Mouse (Mus musculus): ENCODE data around the gene Ctr9. TPM values are rescaled to one million over a fixed set of nuclear protein-coding genes. Genes with fewer than 3 reads are reported as not detected.

Ctr9 gene
- polyA plus RNA-seq, 1 experiment = 16.7 TPM

GRCm38 (mm10) chr7:110988081-110988480 lies 40.7 kb upstream of the Ctr9 start:
- WGBS = 96% methylated on average over 3 of the region's 3 CpGs
- DNase-seq = no peak
- Histone ChIP-seq H3K27ac (ENCODE audit: control insufficient read depth, insufficient read depth, low read length) (no peak overlapping the region), H3K4me1 (replicated peaks; ENCODE audit: control insufficient read depth, insufficient read depth, low read length) (no peaks in the 10 kb centered on the region), H3K4me3 (ENCODE audit: control insufficient read depth, insufficient read depth, low read length) (no peak overlapping the region), H3K27me3 (ENCODE audit: control insufficient read depth, insufficient read depth, low read length) (no peaks in the 10 kb centered on the region), H3K36me3 (ENCODE audit: control insufficient read depth, insufficient read depth, low read length) (no peaks in the 10 kb centered on the region)
- TF ChIP-seq CTCF (IDR thresholded peaks at IDR 0.05; ENCODE audit: borderline replicate concordance, control insufficient read depth, extremely low read depth, insufficient read depth, low read length, poor library complexity) (no peak), POLR2A (IDR thresholded peaks at IDR 0.05; ENCODE audit: control insufficient read depth, extremely low read depth, insufficient read depth, low read length, poor library complexity) (no peak)

DNA sequence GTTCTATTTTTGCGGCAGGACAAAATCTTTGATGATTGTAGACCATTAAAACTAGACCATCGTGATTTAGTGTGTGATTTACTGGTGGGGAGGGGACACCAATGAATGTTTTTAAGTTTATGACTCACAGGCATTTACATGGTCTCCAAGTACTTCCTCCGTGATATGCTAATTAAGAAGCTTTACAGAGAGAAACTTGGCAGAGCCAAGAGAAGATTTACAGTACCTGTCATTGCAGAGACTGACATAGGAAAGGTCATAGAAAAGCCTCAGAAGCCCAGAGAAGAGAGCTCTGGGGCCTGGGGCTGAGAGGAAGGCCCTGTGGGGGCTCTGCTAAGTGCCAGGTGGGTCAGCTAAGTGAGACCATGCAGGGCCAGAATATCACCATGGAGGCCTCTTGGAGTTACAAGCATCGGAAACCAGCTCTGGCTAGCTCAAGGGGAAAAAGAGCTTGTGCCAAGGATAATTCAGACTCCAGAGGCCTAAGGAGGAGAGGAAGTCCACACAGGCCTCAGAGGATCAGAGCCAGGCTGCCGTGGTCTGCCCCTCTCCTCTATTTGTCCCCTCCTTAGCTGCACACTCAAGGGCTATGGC lies 39.4 kb upstream of the Ctr9 start:
- Histone ChIP-seq H3K4me1 (replicated peaks; ENCODE audit: control insufficient read depth, insufficient read depth, low read length) (no peaks in the 10 kb centered on the region), H3K4me3 (ENCODE audit: control insufficient read depth, insufficient read depth, low read length) (no peak overlapping the region), H3K27me3 (ENCODE audit: control insufficient read depth, insufficient read depth, low read length) (no peaks in the 10 kb centered on the region), H3K36me3 (ENCODE audit: control insufficient read depth, insufficient read depth, low read length) (no peaks in the 10 kb centered on the region), H3K27ac (ENCODE audit: control insufficient read depth, insufficient read depth, low read length) (no peak overlapping the region)
- TF ChIP-seq CTCF (IDR thresholded peaks at IDR 0.05; ENCODE audit: borderline replicate concordance, control insufficient read depth, extremely low read depth, insufficient read depth, low read length, poor library complexity) (no peak), POLR2A (IDR thresholded peaks at IDR 0.05; ENCODE audit: control insufficient read depth, extremely low read depth, insufficient read depth, low read length, poor library complexity) (no peak)
- DNase-seq = no peak
- WGBS = 66% methylated on average over 5 of the region's 5 CpGs

- no peaks in the 10 kb centered on the region for H3K36me3 ChIP-seq (ENCODE audit: control insufficient read depth, insufficient read depth, low read length)
- no peak overlapping the region for H3K4me3 ChIP-seq (ENCODE audit: control insufficient read depth, insufficient read depth, low read length)
- TF ChIP-seq CTCF (IDR thresholded peaks at IDR 0.05; ENCODE audit: borderline replicate concordance, control insufficient read depth, extremely low read depth, insufficient read depth, low read length, poor library complexity) (no peak), POLR2A (IDR thresholded peaks at IDR 0.05; ENCODE audit: control insufficient read depth, extremely low read depth, insufficient read depth, low read length, poor library complexity) (no peak)
- H3K27ac ChIP-seq (ENCODE audit: control insufficient read depth, insufficient read depth, low read length) = no peak overlapping the region
- DNase-seq = no peak
- H3K4me1 ChIP-seq (replicated peaks; ENCODE audit: control insufficient read depth, insufficient read depth, low read length) = no peaks in the 10 kb centered on the region
- no peaks in the 10 kb centered on the region for H3K27me3 ChIP-seq (ENCODE audit: control insufficient read depth, insufficient read depth, low read length)
- WGBS = 17% methylated on average over 5 of the region's 5 CpGs
Observed at GRCm38 (mm10) chr7:110990356-110991220, 38.2 kb upstream of the Ctr9 start.

DNA sequence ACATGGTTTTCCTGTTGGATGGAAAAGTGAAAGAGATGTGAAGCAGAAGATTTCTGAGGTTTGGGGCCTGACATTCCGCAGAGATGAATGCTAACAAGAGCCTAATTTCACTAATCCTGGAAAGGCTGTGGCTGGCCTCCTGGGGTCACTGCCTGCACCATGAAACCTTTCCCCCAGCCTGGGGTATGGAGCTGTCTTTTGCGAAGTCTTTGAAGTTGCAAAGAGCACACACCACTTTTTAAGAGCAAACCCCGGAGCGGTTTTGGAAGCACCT lies 37.6 kb upstream of the Ctr9 start:
- Histone ChIP-seq H3K27ac (ENCODE audit: control insufficient read depth, insufficient read depth, low read length) (no peak overlapping the region), H3K4me1 (replicated peaks; ENCODE audit: control insufficient read depth, insufficient read depth, low read length) (no peaks in the 10 kb centered on the region), H3K4me3 (ENCODE audit: control insufficient read depth, insufficient read depth, low read length) (no peak overlapping the region), H3K27me3 (ENCODE audit: control insufficient read depth, insufficient read depth, low read length) (no peaks in the 10 kb centered on the region), H3K36me3 (ENCODE audit: control insufficient read depth, insufficient read depth, low read length) (no peaks in the 10 kb centered on the region)
- 67% methylated on average over 4 of the region's 4 CpGs for WGBS
- TF ChIP-seq CTCF (IDR thresholded peaks at IDR 0.05; ENCODE audit: borderline replicate concordance, control insufficient read depth, extremely low read depth, insufficient read depth, low read length, poor library complexity) = no peak
- TF ChIP-seq POLR2A (IDR thresholded peaks at IDR 0.05; ENCODE audit: control insufficient read depth, extremely low read depth, insufficient read depth, low read length, poor library complexity) = no peak
- DNase-seq = no peak

DNA sequence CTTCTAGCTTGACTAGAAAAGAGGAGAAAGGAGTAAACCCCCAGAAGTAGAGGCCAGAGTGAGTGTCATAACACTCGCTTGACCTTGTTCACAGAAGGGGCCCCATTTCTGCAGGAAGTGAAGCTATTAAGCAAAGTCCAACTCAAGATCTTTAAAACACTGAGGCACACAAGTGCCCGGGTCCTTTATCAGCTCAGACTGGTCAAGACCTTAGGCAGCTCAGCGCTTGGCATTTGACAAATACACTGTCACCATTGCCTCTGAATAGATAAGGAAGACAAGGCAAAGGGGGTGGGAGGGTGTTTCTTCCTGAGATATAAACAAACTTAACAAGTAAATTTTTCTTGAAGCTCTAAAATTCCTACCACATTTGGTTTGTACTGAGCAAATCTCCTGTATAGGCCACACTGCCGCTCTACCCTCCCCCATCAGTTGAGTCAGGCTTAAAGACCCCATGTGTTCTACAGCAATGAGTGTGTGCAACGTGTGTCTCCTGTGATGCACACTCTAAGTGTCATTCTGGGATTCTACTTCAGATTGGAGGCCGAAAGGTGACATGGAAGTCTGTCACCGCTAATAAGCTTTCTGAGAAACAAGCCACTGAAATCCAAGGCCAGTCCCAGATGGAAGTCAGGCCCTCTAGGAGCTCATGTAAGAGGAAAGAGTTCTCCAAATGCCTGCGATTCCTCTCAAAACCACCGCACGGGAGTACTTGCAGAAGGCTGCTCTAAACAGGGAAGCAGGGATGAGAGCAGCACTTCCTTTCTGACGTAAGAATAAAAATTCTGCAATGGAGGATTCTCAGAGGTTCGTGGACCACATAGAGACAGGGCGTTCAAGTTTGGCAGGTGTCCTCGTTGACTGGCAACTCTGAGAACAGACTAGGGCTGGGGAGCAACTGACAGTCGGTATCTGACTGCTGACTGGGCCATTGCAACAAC lies 29.6 kb upstream of the Ctr9 start:
- DNase-seq = no peak
- TF ChIP-seq POLR2A (IDR thresholded peaks at IDR 0.05; ENCODE audit: control insufficient read depth, extremely low read depth, insufficient read depth, low read length, poor library complexity) (no peak), CTCF (IDR thresholded peaks at IDR 0.05; ENCODE audit: borderline replicate concordance, control insufficient read depth, extremely low read depth, insufficient read depth, low read length, poor library complexity) (no peak)
- H3K27ac ChIP-seq (ENCODE audit: control insufficient read depth, insufficient read depth, low read length) = peak overlapping the region; percentile 38; the same call in 1 of the 2 replicates
- no peak overlapping the region for H3K4me3 ChIP-seq (ENCODE audit: control insufficient read depth, insufficient read depth, low read length)
- H3K36me3 ChIP-seq (ENCODE audit: control insufficient read depth, insufficient read depth, low read length) = no peaks in the 10 kb centered on the region
- no peaks in the 10 kb centered on the region for H3K27me3 ChIP-seq (ENCODE audit: control insufficient read depth, insufficient read depth, low read length)
- peaks cover 9% of the 10 kb centered on the region for H3K4me1 ChIP-seq (replicated peaks; ENCODE audit: control insufficient read depth, insufficient read depth, low read length)
- WGBS = 58% methylated on average over 15 of the region's 15 CpGs

GRCm38 (mm10) chr7:111004136-111004840 lies 24.5 kb upstream of the Ctr9 start:
- H3K27ac ChIP-seq (ENCODE audit: control insufficient read depth, insufficient read depth, low read length) = no peak overlapping the region
- peaks cover 4% of the 10 kb centered on the region for H3K4me1 ChIP-seq (replicated peaks; ENCODE audit: control insufficient read depth, insufficient read depth, low read length)
- DNase-seq = no peak
- H3K36me3 ChIP-seq (ENCODE audit: control insufficient read depth, insufficient read depth, low read length) = no peaks in the 10 kb centered on the region
- 81% methylated on average over 3 of the region's 3 CpGs for WGBS
- no peak for TF ChIP-seq POLR2A (IDR thresholded peaks at IDR 0.05; ENCODE audit: control insufficient read depth, extremely low read depth, insufficient read depth, low read length, poor library complexity)
- no peak for TF ChIP-seq CTCF (IDR thresholded peaks at IDR 0.05; ENCODE audit: borderline replicate concordance, control insufficient read depth, extremely low read depth, insufficient read depth, low read length, poor library complexity)
- no peaks in the 10 kb centered on the region for H3K27me3 ChIP-seq (ENCODE audit: control insufficient read depth, insufficient read depth, low read length)
- H3K4me3 ChIP-seq (ENCODE audit: control insufficient read depth, insufficient read depth, low read length) = no peak overlapping the region

Data from thymus, adult 2 months (tissue).